Mouse (Mus musculus): Measurements from ENCODE around the gene Gm20388.
A peak's percentile ranks its signal among the peaks of the same experiment; 100 is the strongest.

Gene Gm20388

GRCm38 (mm10) chr8:122470691-122471090 is 2560.1 kb downstream of the Gm20388 start:
- DNase-seq (ENCODE audit: extremely low spot score, low read depth, low spot score) = no peak

GRCm38 (mm10) chr8:122473911-122474421 is 2563.3 kb downstream of the Gm20388 start:
- no peak for DNase-seq (ENCODE audit: extremely low spot score, low read depth, low spot score)

GRCm38 (mm10) chr8:122474951-122475560 is 2564.4 kb downstream of the Gm20388 start:
- DNase-seq (ENCODE audit: extremely low spot score, low read depth, low spot score) = no peak

DNA sequence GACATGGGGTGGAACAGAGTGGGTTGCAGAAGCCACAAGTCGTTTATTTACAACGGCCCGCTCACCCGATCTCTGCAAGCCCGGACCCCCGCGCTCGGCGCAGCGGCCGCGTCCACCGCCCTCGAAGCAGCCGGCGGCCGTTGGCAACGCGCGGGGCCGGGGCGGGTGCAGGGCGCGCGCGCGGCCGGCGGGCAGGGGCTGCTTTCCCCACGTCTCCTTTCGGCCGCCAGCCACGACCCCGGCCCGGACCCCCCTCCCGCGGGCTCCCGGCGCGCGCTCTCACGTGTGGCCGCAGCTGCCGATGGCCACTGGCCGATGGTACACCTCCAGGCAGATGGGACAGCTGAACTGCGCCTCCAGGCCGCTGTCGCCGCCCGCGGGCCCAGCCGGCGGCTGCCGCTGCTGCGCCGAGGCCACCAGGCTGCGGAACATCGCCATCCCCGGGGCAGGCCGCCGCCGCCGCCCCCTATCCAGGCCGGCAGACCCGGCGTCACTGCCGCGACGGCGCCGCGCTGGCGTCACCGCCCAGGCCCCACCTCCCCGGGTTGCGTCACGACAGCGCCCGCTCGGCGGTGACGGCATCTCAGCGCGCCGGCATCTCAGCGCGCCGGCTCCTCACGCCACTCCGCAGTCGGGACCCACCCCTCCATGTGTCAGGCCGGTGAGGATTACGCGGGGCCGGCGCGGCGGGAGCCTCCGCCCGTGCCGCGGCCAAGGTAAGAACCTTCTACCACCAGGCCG is 2565.1 kb downstream of the Gm20388 start, which contains the start of the genes Rnf166 and Ctu2:
Gene Rnf166 (minus strand): TSS at position 485 of the 741 bp plus-strand sequence.
Gene Ctu2 (plus strand): TSS at position 564 of the 741 bp plus-strand sequence.
- DNase-seq (ENCODE audit: extremely low spot score, low read depth, low spot score) = peak; percentile 47

DNA sequence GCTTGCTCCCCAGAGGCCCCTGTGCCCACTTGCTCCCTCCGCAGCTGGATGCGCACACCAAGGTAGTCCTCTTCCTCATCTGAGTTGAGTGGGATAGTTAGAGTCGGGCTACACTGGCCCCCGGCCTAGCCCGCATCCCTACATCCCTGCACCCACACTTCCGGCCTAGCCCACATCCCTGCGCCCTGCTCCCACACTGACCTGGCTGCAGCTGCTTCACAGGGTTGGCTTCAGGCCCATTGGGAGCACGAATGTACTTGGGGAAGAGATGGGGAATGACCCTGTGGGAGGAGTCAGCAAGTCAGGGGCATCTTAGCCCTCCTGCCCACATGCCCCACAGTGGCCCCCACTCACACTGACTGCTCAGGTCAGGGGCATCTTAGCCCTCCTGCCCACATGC is 2571.8 kb downstream of the Gm20388 start:
- no peak for DNase-seq (ENCODE audit: extremely low spot score, low read depth, low spot score)

GRCm38 (mm10) chr8:122483877-122484276 is 2573.2 kb downstream of the Gm20388 start:
- no peak for DNase-seq (ENCODE audit: extremely low spot score, low read depth, low spot score)

DNA sequence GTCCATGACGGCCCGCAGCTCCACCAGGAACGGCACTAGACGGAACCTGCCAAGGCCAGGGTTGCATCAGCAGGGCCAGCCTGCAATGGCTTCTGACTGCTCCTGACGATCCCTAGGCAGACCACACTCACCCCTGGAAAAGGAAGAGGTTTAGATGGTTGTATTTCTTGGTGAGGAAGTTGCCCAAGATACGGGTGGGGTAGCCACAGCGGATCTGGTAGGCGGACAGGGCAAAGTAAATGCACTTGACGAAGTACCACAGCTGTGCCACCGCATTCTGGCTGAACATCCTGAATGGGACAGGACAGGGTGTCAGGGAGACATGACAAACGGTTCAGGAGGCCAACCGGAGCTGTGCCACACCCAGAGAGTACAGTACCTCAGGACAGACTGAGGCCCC is 2574.2 kb downstream of the Gm20388 start:
- no peak for DNase-seq (ENCODE audit: extremely low spot score, low read depth, low spot score)

DNA sequence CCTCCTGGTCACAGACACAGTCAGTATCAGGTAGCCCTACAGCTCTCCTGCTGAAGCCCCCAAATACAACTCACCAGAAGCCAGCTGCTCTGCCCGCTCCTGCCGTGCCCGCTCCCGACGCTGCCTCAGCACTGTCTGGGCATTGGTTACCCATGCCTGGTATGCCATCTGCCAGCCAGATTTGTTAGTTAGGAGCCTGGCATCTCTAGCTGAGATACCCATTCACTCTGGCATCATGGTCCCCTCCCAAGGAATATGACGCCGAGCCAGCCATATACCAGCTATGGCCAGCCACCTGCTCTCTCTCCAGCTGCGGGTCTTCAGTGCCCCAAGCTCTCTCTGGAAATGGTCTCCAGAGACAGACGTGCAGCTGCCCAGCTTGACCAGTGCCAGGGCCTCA is 2577.7 kb downstream of the Gm20388 start:
- DNase-seq (ENCODE audit: extremely low spot score, low read depth, low spot score) = no peak

- no peak for DNase-seq (ENCODE audit: extremely low spot score, low read depth, low spot score)
Measured at GRCm38 (mm10) chr8:122497016-122497734, 2586.5 kb downstream of the Gm20388 start.

DNA sequence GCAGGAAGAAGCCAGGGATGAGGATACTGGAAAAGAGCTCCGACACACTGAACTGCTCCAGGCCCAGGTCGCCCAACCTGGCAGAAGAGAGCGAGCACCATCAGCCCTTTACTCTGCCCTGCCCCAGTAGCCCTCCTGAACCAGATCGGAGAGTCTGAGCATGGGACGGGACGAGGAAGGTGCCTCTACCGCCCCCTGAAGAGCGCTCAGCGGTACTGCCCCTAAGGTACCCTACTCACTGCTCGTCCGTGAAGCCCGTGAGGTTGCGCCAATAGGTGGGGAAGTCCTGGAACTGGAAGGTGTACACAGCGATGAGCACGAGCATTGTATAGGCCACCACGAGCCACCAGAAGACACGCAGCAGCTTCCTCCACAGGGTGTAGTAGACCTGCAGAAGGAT is 2587.3 kb downstream of the Gm20388 start:
- no peak for DNase-seq (ENCODE audit: extremely low spot score, low read depth, low spot score)

GRCm38 (mm10) chr8:122500856-122501255 is 2590.2 kb downstream of the Gm20388 start:
- peak; percentile 60 for DNase-seq (ENCODE audit: extremely low spot score, low read depth, low spot score)

DNA sequence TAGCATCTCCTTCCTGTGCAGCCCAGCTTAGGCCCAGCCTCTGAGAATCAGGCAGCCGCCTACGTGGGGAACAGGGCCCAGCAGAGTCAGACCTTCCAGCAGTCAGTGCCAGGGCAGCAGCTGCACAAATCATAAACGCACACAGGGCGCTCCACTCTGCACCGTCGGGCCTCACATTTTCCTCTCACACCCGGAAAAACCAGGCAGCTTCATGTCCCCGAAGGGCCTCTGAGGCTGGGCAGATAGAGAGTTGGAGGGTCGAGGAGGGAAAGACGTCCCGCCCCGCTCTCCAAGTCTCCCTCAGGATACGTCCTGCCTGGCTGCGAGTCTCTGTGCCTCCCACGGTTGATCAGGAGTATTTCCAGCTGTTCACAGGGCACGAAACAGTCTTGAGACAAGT is 2600.9 kb downstream of the Gm20388 start:
- DNase-seq (ENCODE audit: extremely low spot score, low read depth, low spot score) = no peak

DNA sequence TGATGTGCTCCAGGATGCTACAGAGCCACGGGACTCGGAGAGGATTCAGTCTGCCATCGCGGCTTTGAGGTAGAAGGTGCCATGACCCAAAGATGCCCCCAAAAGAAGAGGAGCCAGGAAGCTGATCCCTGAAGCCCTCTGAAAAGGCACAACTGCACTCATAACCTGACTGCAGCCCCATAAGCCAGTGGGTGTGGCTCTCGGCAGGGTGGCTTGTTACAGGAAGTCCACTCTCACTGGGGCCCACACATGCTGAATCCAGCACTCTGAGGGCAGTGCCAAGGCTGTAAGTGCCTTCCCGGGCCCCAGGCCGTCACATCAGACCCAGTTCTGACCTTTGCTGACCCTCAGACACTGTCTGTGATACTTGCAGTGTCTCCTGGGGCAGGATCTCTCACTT is 2601.8 kb downstream of the Gm20388 start:
- no peak for DNase-seq (ENCODE audit: extremely low spot score, low read depth, low spot score)

- DNase-seq (ENCODE audit: extremely low spot score, low read depth, low spot score) = no peak
Measured at GRCm38 (mm10) chr8:122515699-122516098, 2605.1 kb downstream of the Gm20388 start.

DNA sequence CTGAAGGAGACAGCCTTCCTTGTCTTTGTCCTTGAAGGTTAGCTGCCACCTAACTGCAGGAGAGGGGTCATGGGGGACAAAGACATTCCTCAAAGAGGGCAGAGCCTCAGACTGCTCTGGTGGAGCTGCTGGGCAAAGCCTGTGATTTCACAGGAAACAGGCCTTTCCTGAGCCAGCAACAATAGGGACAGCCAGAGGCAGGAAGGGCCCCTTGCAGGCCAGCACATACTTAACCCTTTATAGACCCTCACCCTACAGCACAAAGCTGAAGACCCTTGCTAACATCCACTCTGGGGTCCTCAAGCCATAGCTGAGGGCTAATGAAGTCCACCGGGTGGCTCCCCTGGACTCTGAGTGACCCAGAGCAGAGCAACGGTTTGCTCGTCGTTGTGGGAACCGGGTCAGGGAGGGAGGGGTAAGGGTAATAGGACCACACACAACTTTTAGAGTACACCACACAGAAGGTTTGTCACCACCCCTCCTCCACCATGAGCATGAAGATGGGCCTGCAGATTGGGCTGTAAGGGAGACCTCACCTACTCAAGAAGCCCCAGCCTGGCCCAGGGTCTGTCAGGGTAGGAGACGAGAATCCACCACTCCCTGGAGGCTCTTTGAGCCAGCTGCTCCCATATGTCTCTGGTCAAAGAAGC is 2607.0 kb downstream of the Gm20388 start:
- DNase-seq (ENCODE audit: extremely low spot score, low read depth, low spot score) = no peak

GRCm38 (mm10) chr8:122520611-122521010 is 2610.0 kb downstream of the Gm20388 start:
- no peak for DNase-seq (ENCODE audit: extremely low spot score, low read depth, low spot score)

DNA sequence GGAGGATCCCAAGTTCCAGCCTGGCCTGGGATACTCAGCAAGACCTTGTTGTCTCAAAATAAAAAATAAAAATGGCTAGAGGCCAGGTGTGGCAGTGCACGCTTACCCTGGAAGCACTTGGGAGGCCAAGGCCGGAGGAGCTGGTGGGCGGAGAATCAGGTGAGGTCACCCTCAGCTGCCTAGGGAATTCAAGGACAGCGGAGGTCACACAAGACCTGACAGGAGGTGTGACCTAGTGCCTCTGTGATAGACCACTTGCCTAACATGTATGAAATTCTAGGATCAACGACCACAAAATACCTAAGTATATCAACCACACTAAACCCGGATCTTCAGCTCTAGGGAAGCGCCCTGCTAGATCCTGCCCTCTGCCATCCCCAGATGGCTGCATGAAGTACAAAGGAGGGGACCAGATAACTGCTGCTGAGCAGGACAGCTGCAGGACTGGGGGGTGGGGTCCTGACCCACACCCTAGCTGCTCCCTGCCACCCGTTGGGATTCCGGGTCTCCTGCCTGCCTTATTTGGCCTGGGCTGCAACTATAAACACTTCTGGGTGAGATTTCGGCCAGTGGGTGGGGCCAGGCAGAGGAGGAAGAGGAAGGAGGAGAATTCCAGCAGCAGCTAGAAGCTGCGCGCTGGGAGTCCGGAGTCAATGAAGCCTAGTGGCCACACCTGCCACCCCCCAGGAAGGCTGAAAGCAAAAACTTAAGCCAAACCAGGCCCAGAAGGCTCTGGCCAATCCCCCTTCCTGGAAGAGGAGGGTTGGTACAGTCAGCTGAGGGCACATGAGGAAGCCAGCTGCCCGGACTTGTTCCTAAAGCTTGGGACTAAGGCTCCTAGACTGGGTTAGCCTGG is 2612.4 kb downstream of the Gm20388 start:
- no peak for DNase-seq (ENCODE audit: extremely low spot score, low read depth, low spot score)

DNA sequence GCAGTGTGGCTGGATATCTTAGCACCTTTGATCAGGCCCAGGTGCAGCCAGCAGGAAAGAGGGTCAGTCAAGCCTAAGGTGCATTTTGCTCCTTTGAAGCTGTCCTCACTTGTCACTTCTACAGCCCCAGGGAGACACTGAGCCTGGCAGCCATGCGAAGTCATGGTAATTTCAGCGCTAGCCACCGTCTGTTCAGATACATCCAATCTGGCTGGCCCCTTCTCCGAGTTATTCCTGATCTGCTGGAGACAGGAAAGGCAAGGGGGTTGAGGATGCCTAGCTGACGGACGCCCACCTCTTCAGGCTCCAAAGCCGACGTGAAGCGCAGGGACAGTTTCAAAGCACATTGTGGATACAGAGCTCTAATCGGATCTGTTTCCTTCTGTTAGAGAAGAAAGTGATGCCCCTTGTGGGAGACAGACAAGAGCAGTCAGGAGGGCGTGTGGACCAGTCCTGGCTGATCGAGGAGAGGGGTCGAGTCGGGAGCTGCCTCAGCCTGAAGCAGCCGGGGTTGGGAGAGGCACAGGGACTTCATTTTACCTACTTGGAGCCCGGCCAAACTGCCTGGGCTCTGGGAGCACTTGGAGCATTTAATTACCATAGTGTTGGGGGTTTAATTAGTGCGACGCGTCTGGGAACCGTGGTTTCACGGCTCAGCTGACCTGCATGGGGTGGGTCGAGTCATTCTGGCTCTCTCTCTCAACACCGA is 2613.2 kb downstream of the Gm20388 start:
- DNase-seq (ENCODE audit: extremely low spot score, low read depth, low spot score) = no peak

- no peak for DNase-seq (ENCODE audit: extremely low spot score, low read depth, low spot score)
Measured at GRCm38 (mm10) chr8:122524506-122524905, 2613.9 kb downstream of the Gm20388 start.

GRCm38 (mm10) chr8:122525004-122525403 is 2614.4 kb downstream of the Gm20388 start:
- DNase-seq (ENCODE audit: extremely low spot score, low read depth, low spot score) = no peak
